Mouse (Mus musculus) hindbrain, postnatal 0 days (tissue): ENCODE results near the gene Cntln. TPM values are rescaled to one million over a fixed set of nuclear protein-coding genes. Genes with fewer than 3 reads are reported as not detected.
A peak's percentile ranks its signal among the peaks of the same experiment; 100 is the strongest.

Experiments
- ATAC-seq: fragments of 200-750 bp; cut with Nextera tagmentation; 2 replicates; pipeline ENCODE4 v1.8.0; 2017; ENCODE audit warnings: mild to moderate bottlenecking, moderate TSS enrichment, moderate library complexity
- DNase-seq: peaks from one replicate; pipeline ENCODE4 v3.0.0-alpha.2; 2015; ENCODE audit warnings: low spot score
- H3K27ac ChIP-seq: fragments of 300-500 bp; sonication (generic); 2 replicates; pipeline ENCODE4 v1.5.1; 2014; ENCODE audit warnings: mild to moderate bottlenecking
- H3K27me3 ChIP-seq: fragments of 300-500 bp; sonication (generic); 2 replicates; pipeline ENCODE4 v1.6.1; 2014; ENCODE audit warnings: low read length, mixed read lengths; ENCODE audit not compliant: insufficient read depth
- H3K36me3 ChIP-seq: fragments of 300-500 bp; sonication (generic); 2 replicates; pipeline ENCODE4 v1.6.1; 2014; ENCODE audit warnings: low read length, mixed read lengths; ENCODE audit not compliant: insufficient read depth
- H3K4me1 ChIP-seq: fragments of 300-500 bp; sonication (generic); 2 replicates; pipeline ENCODE4 v1.6.1; 2014; ENCODE audit warnings: antibody characterized with exemption, low read length, mixed read lengths; ENCODE audit not compliant: insufficient read depth
- H3K4me2 ChIP-seq: fragments of 300-500 bp; sonication (generic); 2 replicates; pipeline ENCODE4 v1.6.1; 2014; ENCODE audit warnings: low read depth, mild to moderate bottlenecking, low read length, moderate library complexity, mixed read lengths
- H3K4me3 ChIP-seq: fragments of 300-500 bp; sonication (generic); 2 replicates; pipeline ENCODE4 v1.5.1; 2014; ENCODE audit warnings: low read length
- H3K9ac ChIP-seq: fragments of 300-500 bp; sonication (generic); replicated peaks from 2 replicates; pipeline ENCODE4 v1.6.1; 2014; ENCODE audit warnings: mild to moderate bottlenecking, low read length, moderate library complexity, mixed read lengths
- H3K9me3 ChIP-seq: fragments of 300-500 bp; sonication (generic); 2 replicates; pipeline ENCODE4 v1.6.1; 2016; ENCODE audit warnings: low read length, mixed read lengths
- CTCF ChIP-seq: IDR thresholded peaks from 2 replicates; pipeline ENCODE4 v1.5.1; 2016; ENCODE audit warnings: antibody characterized with exemption, control low read depth, low read depth
- WGBS: fragments of 180-500 bp; shearing (Covaris S2); extraction: QIAGEN DNeasy Blood & Tissue Kit; methylation state at CpG from one replicate; pipeline ENCODE4 v1.1.7; 2014; 5-methylcytosine and 5-hydroxymethylcytosine counted together
- polyA plus RNA-seq: library from polyadenylated mRNA; unstranded; fragments of >200 nt; fragmentation: Nextera tagmentation; extraction: Ambion mirVana; gene quantifications from 2 replicates; pipeline ENCODE4 v1.2.1, GENCODE M21; 2015
- total RNA-seq: library from RNA; depleted of rRNA; stranded (reverse); fragments of >200 nt; gene quantifications from 2 replicates; pipeline ENCODE4 v1.2.3, GENCODE M21; 2014; rRNA removed

Cntln gene
- total and polyA plus RNA-seq, 2 experiments from 2014 or later: 5.9 to 9.2 TPM

DNA sequence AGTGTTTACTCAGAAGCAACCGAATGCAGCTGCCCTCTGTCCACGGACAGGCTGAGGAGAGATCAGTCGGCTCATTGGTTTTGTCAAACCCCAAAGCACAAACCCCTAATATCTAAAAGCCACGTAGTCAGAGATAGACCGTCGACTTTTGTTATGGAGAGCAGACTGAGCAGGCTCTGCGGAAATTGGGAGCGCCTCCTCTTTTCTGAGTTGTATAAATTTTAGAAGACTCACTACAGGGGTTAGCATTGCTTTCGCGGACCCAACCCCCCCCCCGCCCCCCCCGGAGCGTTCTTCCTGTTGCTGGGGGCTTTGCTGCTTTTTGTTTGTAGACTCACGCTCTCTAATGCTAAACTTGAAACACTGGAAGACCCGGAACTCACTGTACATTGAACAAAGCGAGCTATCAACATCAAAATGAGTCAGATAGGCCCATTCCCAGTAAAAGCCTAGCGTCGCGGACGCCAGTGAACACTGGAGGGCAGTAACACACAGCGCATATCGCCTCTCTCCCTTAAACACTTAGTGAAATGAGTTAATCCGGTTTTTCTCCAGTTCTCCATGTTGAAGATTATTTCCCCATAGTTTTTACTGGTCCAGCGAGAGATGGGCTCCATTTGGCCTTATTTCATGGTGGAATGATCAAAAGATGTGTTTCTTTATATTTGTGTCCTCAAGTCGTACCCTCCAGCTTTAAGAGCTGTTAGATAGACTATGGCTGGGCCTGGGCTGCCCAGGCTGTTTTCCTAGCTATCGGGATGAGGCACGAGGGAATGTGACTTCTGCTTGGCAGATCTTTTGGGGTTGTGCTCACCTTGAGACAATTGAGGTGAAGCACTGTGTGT, 278.6 kb downstream of the Cntln start:
- 21% methylated on average over 27 of the region's 27 CpGs for WGBS
- Histone ChIP-seq H3K27ac (no peak overlapping the region), H3K4me1 (no peaks in the 10 kb centered on the region), H3K27me3 (no peaks in the 10 kb centered on the region), H3K4me2 (peak overlapping the region; percentile 38), H3K9me3 (no peaks in the 10 kb centered on the region), H3K4me3 (no peak overlapping the region), H3K36me3 (no peaks in the 10 kb centered on the region), H3K9ac (no peak overlapping the region)
- peak; percentile 93 for ATAC-seq
- peak; percentile 92 for TF ChIP-seq CTCF
- DNase-seq: peak; percentile 93

DNA sequence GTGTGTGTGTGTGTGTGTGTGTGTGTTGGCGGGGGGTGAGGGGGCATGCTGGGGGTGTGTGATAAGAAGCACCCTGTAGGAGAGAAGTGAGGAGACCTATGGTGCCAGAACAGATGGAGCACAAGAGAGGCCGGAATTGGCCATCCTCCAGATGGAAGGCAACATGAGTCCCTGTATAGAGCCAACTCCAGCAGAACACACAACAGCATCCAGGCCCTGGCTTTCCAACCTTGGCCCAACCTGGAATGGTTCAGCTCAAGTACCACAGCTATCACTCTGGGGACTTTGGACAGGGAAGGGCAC, 279.2 kb downstream of the Cntln start:
- TF ChIP-seq CTCF: no peak
- H3K27ac ChIP-seq: no peak overlapping the region
- H3K4me2 ChIP-seq: no peak overlapping the region
- peak; percentile 68 for DNase-seq
- no peak overlapping the region for H3K4me3 ChIP-seq
- no peaks in the 10 kb centered on the region for H3K9me3 ChIP-seq
- 63% methylated on average over 2 of the region's 2 CpGs for WGBS
- no peaks in the 10 kb centered on the region for H3K36me3 ChIP-seq
- no peaks in the 10 kb centered on the region for H3K27me3 ChIP-seq
- no peak overlapping the region for H3K9ac ChIP-seq
- peak; percentile 77 for ATAC-seq
- no peaks in the 10 kb centered on the region for H3K4me1 ChIP-seq

DNA sequence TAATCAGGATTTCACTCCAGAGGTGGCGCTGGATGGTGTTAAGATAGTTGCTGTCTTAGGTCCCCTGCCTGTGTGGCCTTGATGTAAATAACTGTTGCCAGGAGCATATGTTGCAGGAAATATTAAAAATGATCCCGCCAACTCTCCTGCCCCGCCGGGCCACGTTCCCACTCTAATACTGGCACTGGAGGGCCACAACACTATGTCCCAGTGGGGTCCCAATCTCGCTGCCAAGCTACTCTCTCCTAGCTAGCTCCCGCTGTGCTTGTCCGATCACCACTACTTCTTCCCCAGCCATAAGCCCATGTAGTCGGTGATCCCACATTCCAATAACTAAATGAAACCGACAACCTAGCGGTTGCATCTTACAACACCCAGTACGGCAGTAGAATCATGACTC, 283.9 kb downstream of the Cntln start:
- Histone ChIP-seq H3K4me1 (no peaks in the 10 kb centered on the region), H3K9me3 (no peaks in the 10 kb centered on the region), H3K4me2 (no peak overlapping the region), H3K27ac (no peak overlapping the region), H3K27me3 (no peaks in the 10 kb centered on the region), H3K4me3 (no peak overlapping the region), H3K36me3 (no peaks in the 10 kb centered on the region), H3K9ac (no peak overlapping the region)
- no peak for DNase-seq
- 82% methylated on average over 12 of the region's 12 CpGs for WGBS
- TF ChIP-seq CTCF: no peak
- no peak for ATAC-seq

DNA sequence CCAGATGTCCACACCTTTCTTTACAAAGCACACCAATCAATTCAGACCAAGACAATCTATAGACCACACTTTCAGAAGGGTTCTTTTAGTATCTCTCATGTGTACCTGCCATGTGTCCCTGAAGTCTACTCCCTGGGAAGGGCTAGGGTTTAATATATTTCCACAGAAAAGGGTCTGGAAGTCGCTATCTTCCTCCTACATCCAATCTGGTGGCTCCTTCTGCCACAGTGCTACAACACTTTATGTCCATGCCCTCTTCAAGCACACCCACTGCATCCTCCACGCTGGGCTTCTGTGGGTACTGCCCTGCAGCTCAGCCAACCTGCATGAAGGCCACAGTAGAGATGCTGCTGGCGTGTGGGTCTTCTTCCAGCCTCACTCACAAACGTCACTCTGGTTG, 291.4 kb downstream of the Cntln start:
- 88% methylated on average over 4 of the region's 4 CpGs for WGBS
- Histone ChIP-seq H3K27ac (no peak overlapping the region), H3K9me3 (no peaks in the 10 kb centered on the region), H3K36me3 (no peaks in the 10 kb centered on the region), H3K4me1 (no peaks in the 10 kb centered on the region), H3K4me3 (no peak overlapping the region), H3K27me3 (no peaks in the 10 kb centered on the region), H3K9ac (no peak overlapping the region), H3K4me2 (no peak overlapping the region)
- ATAC-seq (no peak), DNase-seq (no peak)
- no peak for TF ChIP-seq CTCF

DNA sequence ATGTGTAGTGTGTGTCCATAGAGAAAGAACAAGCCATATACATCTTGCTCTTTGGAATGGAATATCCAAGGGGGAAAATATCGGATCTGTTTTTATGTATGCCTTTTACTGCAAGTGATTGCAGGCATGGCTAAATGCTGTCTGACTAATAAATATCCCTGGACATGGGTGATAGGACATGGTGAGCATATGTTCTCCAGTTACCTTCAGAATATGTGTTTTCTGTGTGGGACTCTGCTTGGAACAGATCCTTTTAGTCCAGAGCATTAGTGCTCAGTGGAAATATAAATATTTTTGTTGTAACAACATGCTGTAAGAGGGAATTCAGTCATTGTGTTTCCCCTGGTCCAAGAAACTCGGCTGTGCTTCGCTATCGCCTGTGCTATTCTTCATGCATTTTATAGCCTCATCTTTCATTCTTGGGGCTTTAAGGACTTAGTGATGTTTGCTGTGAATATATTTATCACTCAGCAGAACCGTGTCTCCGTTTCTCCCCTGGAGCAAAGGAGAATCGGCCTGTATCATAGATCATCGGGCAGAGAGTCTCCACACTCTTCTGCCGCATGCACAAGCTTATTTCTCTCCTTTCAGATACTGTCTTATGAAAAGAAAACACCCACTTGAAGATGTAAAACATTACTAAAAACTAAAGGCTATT, 294.4 kb downstream of the Cntln start:
- H3K4me3 ChIP-seq: no peak overlapping the region
- no peak overlapping the region for H3K27ac ChIP-seq
- no peak overlapping the region for H3K9ac ChIP-seq
- TF ChIP-seq CTCF: no peak
- H3K36me3 ChIP-seq: no peaks in the 10 kb centered on the region
- ATAC-seq (no peak), DNase-seq (no peak)
- H3K4me2 ChIP-seq: no peak overlapping the region
- WGBS: 80% methylated on average over 9 of the region's 9 CpGs
- H3K4me1 ChIP-seq: no peaks in the 10 kb centered on the region
- no peaks in the 10 kb centered on the region for H3K27me3 ChIP-seq
- H3K9me3 ChIP-seq: no peaks in the 10 kb centered on the region

Other genes starting within 250 kb of the Cntln start
- 15.5 and 19.4 TPM in 2 replicates for gene Bnc2, start 209.0 kb upstream of the Cntln start, total RNA-seq
- 6.3 and 6.4 TPM in 2 replicates for gene Bnc2, start 209.0 kb upstream of the Cntln start, polyA plus RNA-seq